7 mouse cellular contexts compared by ENCODE assay signal in genomic region chr11:108926345-108927092, GRCm38 (mm10). TPM values are rescaled to one million over a fixed set of nuclear protein-coding genes. Genes with fewer than 3 reads are reported as not detected.
DNase-seq lines count a peak whose midpoint lies in the region; ATAC-seq and TF ChIP-seq lines count a peak whose summit lies in the region.

No protein-coding gene starts in this region.

- H3K27ac ChIP-seq in kidney, embryonic 14.5 days (ENCODE audit: low read depth, low read length): no peak overlapping the region
- H3K27ac ChIP-seq in embryonic facial prominence, embryonic 15.5 days (replicated peaks): peak overlapping the region; percentile 52; the same call in 1 of the 2 replicates
- H3K27ac ChIP-seq in hindbrain, embryonic 12.5 days: peak overlapping the region; percentile 41
- peak overlapping the region; percentile 62 for H3K27ac ChIP-seq in midbrain, embryonic 16.5 days (ENCODE audit: low read length)
- no peak overlapping the region for H3K27ac ChIP-seq in cerebellum, adult 2 months (ENCODE audit: insufficient read depth, low read length)

- no peaks in the 10 kb centered on the region for H3K27me3 ChIP-seq in kidney, embryonic 14.5 days (ENCODE audit: control insufficient read depth, insufficient read depth, low read length)
- H3K27me3 ChIP-seq in embryonic facial prominence, embryonic 15.5 days: no peaks in the 10 kb centered on the region
- no peaks in the 10 kb centered on the region; the same call in 1 of the 2 replicates for H3K27me3 ChIP-seq in hindbrain, embryonic 12.5 days
- no peaks in the 10 kb centered on the region for H3K27me3 ChIP-seq in midbrain, embryonic 16.5 days (ENCODE audit: control insufficient read depth, insufficient read depth, low read depth, low read length)
- no peaks in the 10 kb centered on the region for H3K27me3 ChIP-seq in cerebellum, adult 2 months (ENCODE audit: control insufficient read depth, insufficient read depth, low read length)

- H3K4me1 ChIP-seq in kidney, embryonic 14.5 days (ENCODE audit: control insufficient read depth, insufficient read depth, low read length): peaks cover 60% of the 10 kb centered on the region
- H3K4me1 ChIP-seq in embryonic facial prominence, embryonic 15.5 days: peaks cover 75% of the 10 kb centered on the region
- peaks cover 92% of the 10 kb centered on the region for H3K4me1 ChIP-seq in hindbrain, embryonic 12.5 days
- H3K4me1 ChIP-seq in midbrain, embryonic 16.5 days (ENCODE audit: control insufficient read depth, insufficient read depth, low read length): peaks cover 83% of the 10 kb centered on the region
- H3K4me1 ChIP-seq in cerebellum, adult 2 months (ENCODE audit: control insufficient read depth, insufficient read depth, low read length): peaks cover 51% of the 10 kb centered on the region

- no peaks in the 10 kb centered on the region for H3K9me3 ChIP-seq in kidney, embryonic 14.5 days (ENCODE audit: control insufficient read depth, low read length)
- no peaks in the 10 kb centered on the region for H3K9me3 ChIP-seq in embryonic facial prominence, embryonic 15.5 days (replicated peaks)
- no peaks in the 10 kb centered on the region for H3K9me3 ChIP-seq in hindbrain, embryonic 12.5 days (replicated peaks)
- no peaks in the 10 kb centered on the region for H3K9me3 ChIP-seq in midbrain, embryonic 16.5 days (replicated peaks; ENCODE audit: control insufficient read depth, low read length, poor library complexity, severe bottlenecking)

- TF ChIP-seq POLR2A in cerebellum, adult 2 months (IDR thresholded peaks at IDR 0.05; ENCODE audit: borderline replicate concordance, insufficient read depth, low read length): no peak

- WGBS in kidney, embryonic 14.5 days: 28% methylated on average over 10 of the region's 10 CpGs
- 30% methylated on average over 10 of the region's 10 CpGs for WGBS in embryonic facial prominence, embryonic 15.5 days
- WGBS in hindbrain, embryonic 12.5 days: 47% methylated on average over 10 of the region's 10 CpGs
- 36% methylated on average over 10 of the region's 10 CpGs for WGBS in midbrain, embryonic 16.5 days
- 47% methylated on average over 10 of the region's 10 CpGs for WGBS in cerebellum, adult 2 months

- H3K4me2 ChIP-seq in kidney, embryonic 14.5 days (replicated peaks; ENCODE audit: low read depth, low read length): peak overlapping the region; percentile 17
- H3K4me2 ChIP-seq in embryonic facial prominence, embryonic 15.5 days (replicated peaks): peak overlapping the region; percentile 75
- H3K4me2 ChIP-seq in hindbrain, embryonic 12.5 days (replicated peaks): peak overlapping the region; percentile 79
- peak overlapping the region; percentile 88 for H3K4me2 ChIP-seq in midbrain, embryonic 16.5 days (ENCODE audit: low read length)

- no peak for DNase-seq in kidney, adult 8-10 months
- no peak for DNase-seq in urinary bladder, postnatal 10 days (ENCODE audit: low spot score)
- DNase-seq in cerebellum, adult 2 months: no peak

- peak overlapping the region; percentile 28; the same call in 1 of the 2 replicates for H3K9ac ChIP-seq in kidney, embryonic 14.5 days (ENCODE audit: low read depth, low read length)
- H3K9ac ChIP-seq in embryonic facial prominence, embryonic 15.5 days: no peak overlapping the region
- peak overlapping the region; percentile 44; the same call in 1 of the 2 replicates for H3K9ac ChIP-seq in hindbrain, embryonic 12.5 days
- H3K9ac ChIP-seq in midbrain, embryonic 16.5 days (ENCODE audit: low read depth, low read length): peak overlapping the region; percentile 55

- no peak for TF ChIP-seq CTCF in cerebellum, adult 2 months (IDR thresholded peaks at IDR 0.05; ENCODE audit: borderline replicate concordance, insufficient read depth, low read depth, low read length)

- peaks cover 10% of the 10 kb centered on the region; the same call in 1 of the 2 replicates for H3K36me3 ChIP-seq in kidney, embryonic 14.5 days (ENCODE audit: control insufficient read depth, insufficient read depth, low read length)
- peaks cover 10% of the 10 kb centered on the region for H3K36me3 ChIP-seq in embryonic facial prominence, embryonic 15.5 days
- peaks cover 6% of the 10 kb centered on the region for H3K36me3 ChIP-seq in hindbrain, embryonic 12.5 days
- H3K36me3 ChIP-seq in midbrain, embryonic 16.5 days (ENCODE audit: control insufficient read depth, insufficient read depth, low read length): no peaks in the 10 kb centered on the region

- H3K4me3 ChIP-seq in kidney, embryonic 14.5 days (ENCODE audit: low read length): no peak overlapping the region
- H3K4me3 ChIP-seq in embryonic facial prominence, embryonic 15.5 days (replicated peaks): peak overlapping the region; percentile 76
- peak overlapping the region; percentile 95 for H3K4me3 ChIP-seq in hindbrain, embryonic 12.5 days
- peak overlapping the region; percentile 93 for H3K4me3 ChIP-seq in midbrain, embryonic 16.5 days (ENCODE audit: low read depth, low read length)
- H3K4me3 ChIP-seq in cerebellum, adult 2 months (replicated peaks; ENCODE audit: insufficient read depth, low read depth, low read length): no peak overlapping the region

- no peak for ATAC-seq in kidney, embryonic 14.5 days (ENCODE audit: low FRiP score, low TSS enrichment)
- ATAC-seq in embryonic facial prominence, embryonic 15.5 days (ENCODE audit: insufficient number of reproducible peaks, low FRiP score, low TSS enrichment, low read depth): no peak
- ATAC-seq in hindbrain, embryonic 12.5 days (ENCODE audit: low FRiP score): no peak
- no peak for ATAC-seq in midbrain, embryonic 16.5 days

RNA-seq across cellular contexts. Expression of gene Axin2, which starts 6.4 kb away (rescaled TPM):
- 8.0 and 11.5 TPM in 2 replicates for polyA plus RNA-seq in kidney, embryonic 14.5 days (2014; fragmentation: Nextera tagmentation; extraction: Ambion mirVana)
- 12.5 and 14.5 TPM in 2 replicates for polyA plus RNA-seq in embryonic facial prominence, embryonic 15.5 days (2015; fragmentation: Nextera tagmentation; extraction: Ambion mirVana)
- 17.5 and 20.3 TPM in 2 replicates for polyA plus RNA-seq in hindbrain, embryonic 12.5 days (2016; fragmentation: Nextera tagmentation; extraction: Ambion mirVana)
- polyA plus RNA-seq in midbrain, embryonic 16.5 days (2015; fragmentation: Nextera tagmentation; extraction: Ambion mirVana): 9.3 and 11.3 TPM in 2 replicates
- polyA plus RNA-seq in cerebellum, adult 2 months (2012; rRNA removed): 17.0 and 17.5 TPM in 2 replicates

Comparison
In these comparisons a context has a peak if more than half of its experiments do, and no peak if none do; other contexts are left out.
1. H3K27ac ChIP-seq: peak in embryonic facial prominence, embryonic 15.5 days (single experiment), hindbrain, embryonic 12.5 days (single experiment) and midbrain, embryonic 16.5 days (single experiment); none in kidney, embryonic 14.5 days (single experiment) and cerebellum, adult 2 months (single experiment).
2. H3K4me2 ChIP-seq: peak in every context shown above with its lines; median percentile 88 in midbrain, embryonic 16.5 days; 79 in hindbrain, embryonic 12.5 days; 75 in embryonic facial prominence, embryonic 15.5 days; 17 in kidney, embryonic 14.5 days.
3. H3K4me3 ChIP-seq: peak in embryonic facial prominence, embryonic 15.5 days (single experiment), hindbrain, embryonic 12.5 days (single experiment) and midbrain, embryonic 16.5 days (single experiment); none in kidney, embryonic 14.5 days (single experiment) and cerebellum, adult 2 months (single experiment).